Mouse (Mus musculus) midbrain, embryonic 12.5 days (tissue): Measurements from ENCODE around the gene Csnka2ip. TPM values are rescaled to one million over a fixed set of nuclear protein-coding genes. Genes with fewer than 3 reads are reported as not detected.

Source experiments
- ATAC-seq: fragments of 200-750 bp; cut with Nextera tagmentation; 2 replicates; pipeline ENCODE4 v1.8.0; 2017; ENCODE audit warnings: low read depth, moderate TSS enrichment, moderate library complexity; ENCODE audit not compliant: low FRiP score
- H3K27ac ChIP-seq: fragments of 300-500 bp; sonication (generic); replicated peaks from 2 replicates; pipeline ENCODE4 v1.5.1; 2016; ENCODE audit warnings: mild to moderate bottlenecking
- H3K27me3 ChIP-seq: fragments of 300-500 bp; sonication (generic); 2 replicates; pipeline ENCODE4 v1.6.1; 2016; ENCODE audit warnings: mild to moderate bottlenecking
- H3K36me3 ChIP-seq: fragments of 300-500 bp; sonication (generic); 2 replicates; pipeline ENCODE4 v1.6.1; 2016
- H3K4me1 ChIP-seq: fragments of 300-500 bp; sonication (generic); 2 replicates; pipeline ENCODE4 v1.6.1; 2016
- H3K4me2 ChIP-seq: fragments of 300-500 bp; sonication (generic); replicated peaks from 2 replicates; pipeline ENCODE4 v1.6.1; 2016; ENCODE audit warnings: mild to moderate bottlenecking, moderate library complexity
- H3K4me3 ChIP-seq: fragments of 300-500 bp; sonication (generic); 2 replicates; pipeline ENCODE4 v1.5.1; 2016; ENCODE audit warnings: mild to moderate bottlenecking
- H3K9ac ChIP-seq: fragments of 300-500 bp; sonication (generic); replicated peaks from 2 replicates; pipeline ENCODE4 v1.6.1; 2016; ENCODE audit warnings: mild to moderate bottlenecking, moderate library complexity
- H3K9me3 ChIP-seq: fragments of 300-500 bp; sonication (generic); 2 replicates; pipeline ENCODE4 v1.6.1; 2016; ENCODE audit warnings: mild to moderate bottlenecking
- WGBS: fragments of 180-500 bp; shearing (Covaris S2); methylation state at CpG from one replicate; pipeline ENCODE4 v1.1.7; 2016; 5-methylcytosine and 5-hydroxymethylcytosine counted together
- polyA plus RNA-seq: library from polyadenylated mRNA; unstranded; fragments of >200 nt; fragmentation: Nextera tagmentation; extraction: Ambion mirVana; gene quantifications from 2 replicates; pipeline ENCODE4 v1.2.1, GENCODE M21; 2016

Csnka2ip gene
- polyA plus RNA-seq, 1 experiment from 2014 or later = not detected

DNA sequence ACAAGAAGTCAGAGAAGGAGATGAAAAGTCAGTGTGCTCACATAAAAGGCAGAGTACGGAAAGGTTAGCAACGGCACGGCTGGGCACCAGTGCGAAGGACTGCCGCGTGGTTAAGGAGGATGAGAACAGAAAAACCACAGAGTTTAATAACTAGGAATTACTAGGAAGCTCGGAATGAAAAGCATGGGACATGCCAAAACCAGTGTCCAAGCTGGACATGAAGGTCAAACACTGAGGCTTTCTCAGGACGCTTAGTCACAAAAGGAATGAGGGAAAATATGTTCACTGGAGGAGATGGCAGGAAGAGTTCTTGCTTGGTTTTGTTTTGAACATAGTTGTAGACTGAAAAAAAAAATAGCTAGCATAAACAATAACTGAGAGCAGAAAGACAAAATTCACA is 32.7 kb downstream of the Csnka2ip start:
- Histone ChIP-seq H3K4me2 (no peak overlapping the region), H3K9me3 (no peaks in the 10 kb centered on the region), H3K27me3 (no peaks in the 10 kb centered on the region), H3K4me3 (no peak overlapping the region), H3K36me3 (no peaks in the 10 kb centered on the region), H3K9ac (no peak overlapping the region), H3K4me1 (no peaks in the 10 kb centered on the region), H3K27ac (no peak overlapping the region)
- 90% methylated on average over 8 of the region's 8 CpGs for WGBS
- ATAC-seq = no peak

DNA sequence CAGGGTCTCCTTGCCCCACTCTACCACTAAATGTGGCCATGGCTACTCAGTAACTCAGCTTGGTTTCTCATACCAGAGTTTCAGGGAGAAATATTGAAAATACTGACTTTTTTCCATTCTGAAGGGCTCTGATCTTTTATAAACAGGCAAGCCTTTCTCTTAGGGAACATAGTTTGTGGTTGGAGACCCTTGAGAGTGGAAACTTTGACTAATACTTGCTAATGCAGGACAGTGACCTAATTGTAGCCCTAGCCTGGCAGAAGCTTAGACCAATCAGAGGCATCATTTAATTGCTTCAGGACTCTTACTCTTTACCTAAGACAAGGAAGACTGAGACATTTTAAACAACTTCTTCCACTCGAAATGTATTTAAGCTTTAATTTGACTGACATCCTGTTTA is 39.1 kb downstream of the Csnka2ip start:
- H3K4me2 ChIP-seq = no peak overlapping the region
- H3K9ac ChIP-seq = no peak overlapping the region
- H3K4me1 ChIP-seq = no peaks in the 10 kb centered on the region
- no peak for ATAC-seq
- H3K36me3 ChIP-seq = no peaks in the 10 kb centered on the region
- H3K27ac ChIP-seq = no peak overlapping the region
- H3K9me3 ChIP-seq = no peaks in the 10 kb centered on the region
- H3K27me3 ChIP-seq = no peaks in the 10 kb centered on the region
- no peak overlapping the region for H3K4me3 ChIP-seq
- 77% methylated on average over 1 of the region's 1 CpGs for WGBS

DNA sequence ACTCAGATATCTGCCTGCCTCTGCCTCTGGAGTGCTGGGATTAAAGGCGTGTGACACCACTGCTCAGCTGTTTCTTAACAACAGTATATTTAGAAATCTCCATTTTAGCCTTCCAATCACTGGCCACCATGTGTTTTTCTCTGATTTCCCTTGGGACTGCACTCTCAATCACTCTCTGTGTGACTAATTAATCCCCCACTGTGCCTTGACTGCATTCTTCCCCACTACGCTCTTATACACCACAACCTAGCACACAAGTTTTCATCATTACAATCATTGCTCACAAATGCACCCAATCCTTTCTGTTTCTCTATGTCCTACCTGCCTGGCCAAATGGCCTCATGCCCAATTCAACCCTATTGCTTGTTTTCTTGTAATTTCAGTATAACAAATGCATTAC is 43.7 kb downstream of the Csnka2ip start:
- Histone ChIP-seq H3K27me3 (no peaks in the 10 kb centered on the region), H3K9ac (no peak overlapping the region), H3K4me1 (no peaks in the 10 kb centered on the region), H3K4me3 (no peak overlapping the region), H3K27ac (no peak overlapping the region), H3K36me3 (no peaks in the 10 kb centered on the region), H3K4me2 (no peak overlapping the region), H3K9me3 (no peaks in the 10 kb centered on the region)
- ATAC-seq = no peak
- WGBS = 53% methylated on average over 2 of the region's 2 CpGs

DNA sequence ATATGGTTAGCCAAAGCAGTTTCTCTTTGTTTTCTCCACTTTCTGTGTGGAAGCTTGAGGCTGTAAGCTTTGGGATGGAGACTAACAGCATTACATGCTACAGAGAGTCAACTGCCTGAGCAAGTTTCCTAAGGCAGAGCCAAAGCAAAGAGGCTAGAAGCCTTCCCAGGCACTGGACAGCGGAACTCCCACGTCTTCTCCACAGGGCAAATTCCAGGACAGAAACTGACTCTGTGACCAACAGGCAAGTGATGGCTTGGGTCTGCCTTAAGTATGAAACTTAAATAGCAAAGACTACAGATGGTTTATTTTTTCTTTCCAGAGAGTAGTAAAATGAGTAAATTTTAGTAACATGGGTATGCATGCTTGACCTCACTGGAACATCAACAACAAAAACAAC is 75.3 kb downstream of the Csnka2ip start:
- ATAC-seq = no peak

DNA sequence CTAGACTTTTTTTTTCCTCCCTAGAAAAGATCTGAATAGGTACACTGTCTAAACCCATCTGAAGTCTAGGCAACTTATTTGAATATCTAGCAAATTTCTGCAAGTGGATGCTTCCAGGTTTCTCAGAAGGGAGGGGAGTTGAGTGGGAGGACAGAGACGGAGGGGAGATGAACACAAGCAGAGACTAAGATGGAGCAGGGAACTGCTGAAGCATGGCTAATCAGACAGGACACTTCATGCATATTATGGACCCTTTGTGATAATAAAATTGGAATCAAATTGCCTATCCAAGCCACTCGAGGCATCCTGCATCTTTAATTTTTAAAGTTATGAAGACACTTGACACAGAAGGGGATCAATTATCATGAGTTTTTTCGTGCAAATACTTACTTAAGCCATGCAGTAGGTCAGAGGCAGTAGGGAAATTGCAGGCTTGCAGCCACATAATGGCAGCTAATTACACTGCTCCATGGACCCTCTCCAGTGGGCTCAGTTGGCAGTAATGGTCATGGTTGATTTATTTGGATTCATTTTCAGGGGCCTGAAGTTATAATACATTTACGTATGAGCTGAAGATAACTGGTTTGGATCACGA is 78.1 kb downstream of the Csnka2ip start:
- H3K4me1 ChIP-seq = peaks cover 4% of the 10 kb centered on the region; the same call in 1 of the 2 replicates
- no peaks in the 10 kb centered on the region for H3K27me3 ChIP-seq
- WGBS = 35% methylated on average over 5 of the region's 5 CpGs
- H3K27ac ChIP-seq = no peak overlapping the region
- H3K9me3 ChIP-seq = no peaks in the 10 kb centered on the region
- peak; percentile 74 for ATAC-seq
- no peak overlapping the region for H3K4me3 ChIP-seq
- no peaks in the 10 kb centered on the region for H3K36me3 ChIP-seq
- H3K9ac ChIP-seq = no peak overlapping the region
- H3K4me2 ChIP-seq = no peak overlapping the region

More for the DNA sequence above, 75.3 kb downstream of the Csnka2ip start:
- Histone ChIP-seq H3K4me1 (peaks cover 4% of the 10 kb centered on the region; the same call in 1 of the 2 replicates), H3K4me2 (no peak overlapping the region), H3K36me3 (no peaks in the 10 kb centered on the region), H3K9ac (no peak overlapping the region), H3K27me3 (no peaks in the 10 kb centered on the region), H3K4me3 (no peak overlapping the region), H3K27ac (no peak overlapping the region), H3K9me3 (no peaks in the 10 kb centered on the region)
- WGBS = 77% methylated on average over 2 of the region's 2 CpGs

DNA sequence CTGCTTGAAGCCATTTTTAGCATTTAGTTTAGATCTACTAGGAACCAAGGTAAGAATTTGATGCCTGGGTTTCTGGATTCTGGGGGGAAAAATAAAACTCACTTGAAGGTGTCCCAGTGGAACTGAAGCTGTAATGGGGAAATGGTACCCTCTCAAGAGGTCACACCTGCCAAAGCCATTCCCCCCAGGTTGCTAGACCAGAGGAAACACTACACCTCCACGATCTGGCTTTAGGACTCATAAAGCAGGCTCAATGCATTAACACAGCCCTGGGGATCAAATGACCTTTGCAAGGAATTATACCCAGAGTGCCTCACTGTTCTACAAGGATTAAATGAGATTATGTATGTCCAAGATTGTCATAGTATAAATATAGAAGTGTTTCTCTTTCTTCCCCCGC is 88.8 kb downstream of the Csnka2ip start:
- Histone ChIP-seq H3K4me2 (no peak overlapping the region), H3K9ac (no peak overlapping the region), H3K4me1 (no peaks in the 10 kb centered on the region), H3K27ac (no peak overlapping the region), H3K27me3 (no peaks in the 10 kb centered on the region), H3K4me3 (no peak overlapping the region), H3K9me3 (no peaks in the 10 kb centered on the region), H3K36me3 (no peaks in the 10 kb centered on the region)
- WGBS = 73% methylated on average over 2 of the region's 2 CpGs
- ATAC-seq = no peak

Other genes with a start within 250 kb of the Csnka2ip start
- gene 4930453N24Rik, start 168.8 kb upstream of the Csnka2ip start, polyA plus RNA-seq = 29.1 and 29.3 TPM in 2 replicates
- 10.6 and 11.2 TPM in 2 replicates for gene Zfp654, start 249.2 kb upstream of the Csnka2ip start, polyA plus RNA-seq
- gene Cggbp1, start 249.6 kb upstream of the Csnka2ip start, polyA plus RNA-seq = 114 and 116 TPM in 2 replicates